Mouse (Mus musculus) telencephalon, adult 2 months (tissue): ENCODE data around the gene Tbc1d30.

ENCODE experiments used
- DNase-seq: peaks from one replicate; pipeline ENCODE4 v3.0.0-alpha.2; 2011; ENCODE audit warnings: low read depth, low spot score

The Tbc1d30 gene

GRCm38 (mm10) chr10:121351066-121351581 lies at the start of gene Tbc1d30:
TSS of gene Tbc1d30 (minus strand) at chr10:121351278.
- no peak for DNase-seq

GRCm38 (mm10) chr10:121398599-121398998 lies 47.5 kb upstream of the Tbc1d30 start:
- no peak for DNase-seq

GRCm38 (mm10) chr10:121395542-121396176 lies 44.6 kb upstream of the Tbc1d30 start:
- no peak for DNase-seq

GRCm38 (mm10) chr10:121394789-121395325 lies 43.8 kb upstream of the Tbc1d30 start:
- no peak for DNase-seq

- DNase-seq = no peak
These were observed 43.2 kb upstream of the Tbc1d30 start for GRCm38 (mm10) chr10:121394270-121394669.

GRCm38 (mm10) chr10:121391901-121392300 lies 40.8 kb upstream of the Tbc1d30 start:
- DNase-seq = peak; percentile 34

- DNase-seq = no peak
These were observed 39.5 kb upstream of the Tbc1d30 start for GRCm38 (mm10) chr10:121390602-121391001.

GRCm38 (mm10) chr10:121386347-121386746 lies 35.3 kb upstream of the Tbc1d30 start:
- DNase-seq = no peak

GRCm38 (mm10) chr10:121385695-121386094 lies 34.6 kb upstream of the Tbc1d30 start:
- DNase-seq = no peak

- no peak for DNase-seq
These were observed 33.6 kb upstream of the Tbc1d30 start for GRCm38 (mm10) chr10:121384710-121385109.

- no peak for DNase-seq
These were observed 30.2 kb upstream of the Tbc1d30 start for GRCm38 (mm10) chr10:121381280-121381679.

- no peak for DNase-seq
These were observed 28.3 kb upstream of the Tbc1d30 start for GRCm38 (mm10) chr10:121379387-121379786.

GRCm38 (mm10) chr10:121376530-121377271 lies 25.6 kb upstream of the Tbc1d30 start:
- DNase-seq = no peak

GRCm38 (mm10) chr10:121375649-121376493 lies 24.8 kb upstream of the Tbc1d30 start:
- no peak for DNase-seq

- no peak for DNase-seq
These were observed 23.9 kb upstream of the Tbc1d30 start for GRCm38 (mm10) chr10:121374693-121375620.

GRCm38 (mm10) chr10:121374013-121374412 lies 22.9 kb upstream of the Tbc1d30 start:
- DNase-seq = no peak

- DNase-seq = no peak
These were observed 19.7 kb upstream of the Tbc1d30 start for GRCm38 (mm10) chr10:121370777-121371176.

- no peak for DNase-seq
These were observed 17.8 kb upstream of the Tbc1d30 start for GRCm38 (mm10) chr10:121368783-121369465.

- no peak for DNase-seq
These were observed 16.7 kb upstream of the Tbc1d30 start for GRCm38 (mm10) chr10:121367780-121368179.

GRCm38 (mm10) chr10:121367271-121367670 lies 16.2 kb upstream of the Tbc1d30 start:
- DNase-seq = no peak
